Mouse (Mus musculus): Measurements from ENCODE around the gene Ly6g5c. TPM values are rescaled to one million over a fixed set of nuclear protein-coding genes. Genes with fewer than 3 reads are reported as not detected.

Ly6g5c gene
- polyA plus RNA-seq, 1 experiment from 2014 or later: not detected

DNA sequence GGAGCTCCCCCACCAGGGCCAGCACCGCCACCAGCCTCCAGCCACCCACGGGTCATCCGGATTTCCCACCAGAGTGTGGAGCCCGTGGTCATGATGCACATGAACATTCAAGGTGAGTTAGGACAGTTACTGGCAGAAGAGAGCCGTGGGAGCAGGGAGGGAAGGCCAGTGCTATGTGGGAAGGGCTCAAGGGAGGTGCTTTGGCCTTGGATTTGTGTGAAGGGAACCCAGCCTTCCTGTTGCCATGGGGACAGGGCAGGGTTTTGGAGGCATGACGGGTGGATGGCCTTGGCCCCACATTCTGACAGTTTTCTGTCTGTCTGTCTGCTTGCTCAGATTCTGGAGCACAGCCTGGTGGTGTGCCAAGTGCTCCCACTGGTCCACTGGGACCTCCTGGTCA lies 33.9 kb downstream of the Ly6g5c start:
- DNase-seq (ENCODE audit: low spot score, missing footprints): no peak
- Histone ChIP-seq H3K9me3 (ENCODE audit: control insufficient read depth, low read length) (no peaks in the 10 kb centered on the region; the same call in 1 of the 2 replicates), H3K4me1 (ENCODE audit: control insufficient read depth, insufficient read depth, low read length) (peaks cover 4% of the 10 kb centered on the region), H3K4me2 (no peak overlapping the region), H3K4me3 (ENCODE audit: low read depth, low read length) (no peak overlapping the region), H3K9ac (ENCODE audit: low read length) (no peak overlapping the region), H3K27me3 (ENCODE audit: control insufficient read depth, insufficient read depth, low read length) (no peaks in the 10 kb centered on the region; the same call in 1 of the 2 replicates), H3K36me3 (ENCODE audit: control insufficient read depth, insufficient read depth, low read length) (peaks cover 64% of the 10 kb centered on the region), H3K27ac (ENCODE audit: low read depth, low read length) (no peak overlapping the region)
- 93% methylated on average over 6 of the region's 6 CpGs for WGBS
- ATAC-seq (ENCODE audit: low FRiP score): no peak

DNA sequence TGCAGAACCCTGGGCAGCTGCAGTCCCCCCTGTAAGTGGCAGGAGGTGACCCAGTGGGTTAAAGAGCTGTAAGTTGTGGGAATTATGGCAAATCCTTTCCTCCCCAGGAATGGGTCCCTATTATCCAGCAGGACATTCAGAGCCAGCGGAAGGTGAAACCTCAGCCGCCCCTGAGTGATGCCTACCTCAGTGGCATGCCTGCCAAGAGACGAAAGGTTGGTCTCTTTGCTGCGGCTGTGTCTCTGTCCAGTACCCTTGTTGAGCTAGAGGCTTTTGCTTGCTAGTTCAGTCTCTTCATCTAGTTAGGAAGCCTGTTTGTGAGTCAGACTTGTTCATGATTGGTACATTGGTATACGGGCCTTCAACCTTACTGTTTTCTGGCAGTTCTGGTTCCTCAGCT lies 38.1 kb downstream of the Ly6g5c start:
- no peak overlapping the region for H3K27ac ChIP-seq (ENCODE audit: low read depth, low read length)
- H3K36me3 ChIP-seq (ENCODE audit: control insufficient read depth, insufficient read depth, low read length): peaks cover 66% of the 10 kb centered on the region
- no peak for ATAC-seq (ENCODE audit: low FRiP score)
- no peak overlapping the region for H3K4me3 ChIP-seq (ENCODE audit: low read depth, low read length)
- 87% methylated on average over 5 of the region's 5 CpGs for WGBS
- H3K9ac ChIP-seq (ENCODE audit: low read length): no peak overlapping the region
- DNase-seq (ENCODE audit: low spot score, missing footprints): no peak
- no peaks in the 10 kb centered on the region for H3K4me1 ChIP-seq (ENCODE audit: control insufficient read depth, insufficient read depth, low read length)
- no peaks in the 10 kb centered on the region; the same call in 1 of the 2 replicates for H3K27me3 ChIP-seq (ENCODE audit: control insufficient read depth, insufficient read depth, low read length)
- H3K4me2 ChIP-seq: no peak overlapping the region
- H3K9me3 ChIP-seq (ENCODE audit: control insufficient read depth, low read length): no peaks in the 10 kb centered on the region; the same call in 1 of the 2 replicates

DNA sequence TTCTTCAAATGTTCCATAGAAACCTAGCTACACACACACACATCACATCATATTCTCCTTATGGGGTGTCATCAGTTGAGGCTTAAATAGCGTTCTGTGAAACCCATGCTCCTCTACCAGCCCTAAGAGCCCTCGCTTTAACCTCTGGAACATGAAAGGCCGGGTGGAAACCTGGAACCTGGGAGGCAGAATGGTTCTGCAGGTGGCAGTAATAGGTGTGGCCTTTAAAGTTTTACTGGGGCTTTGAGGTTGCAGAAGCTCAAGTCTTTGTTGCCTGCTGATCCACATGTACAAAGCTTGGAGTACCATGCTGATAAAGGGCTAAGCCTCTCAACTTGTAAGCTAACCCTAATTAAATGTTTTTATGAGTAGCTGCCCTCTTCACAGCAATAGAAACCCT lies 39.3 kb downstream of the Ly6g5c start:
- no peaks in the 10 kb centered on the region; the same call in 1 of the 2 replicates for H3K27me3 ChIP-seq (ENCODE audit: control insufficient read depth, insufficient read depth, low read length)
- peaks cover 66% of the 10 kb centered on the region for H3K36me3 ChIP-seq (ENCODE audit: control insufficient read depth, insufficient read depth, low read length)
- ATAC-seq (ENCODE audit: low FRiP score) (no peak), DNase-seq (ENCODE audit: low spot score, missing footprints) (peak; percentile 90)
- no peaks in the 10 kb centered on the region for H3K4me1 ChIP-seq (ENCODE audit: control insufficient read depth, insufficient read depth, low read length)
- no peaks in the 10 kb centered on the region; the same call in 1 of the 2 replicates for H3K9me3 ChIP-seq (ENCODE audit: control insufficient read depth, low read length)
- no peak overlapping the region for H3K9ac ChIP-seq (ENCODE audit: low read length)
- WGBS: 61% methylated on average over 3 of the region's 3 CpGs
- no peak overlapping the region for H3K4me3 ChIP-seq (ENCODE audit: low read depth, low read length)
- H3K27ac ChIP-seq (ENCODE audit: low read depth, low read length): no peak overlapping the region; the same call in 1 of the 2 replicates
- no peak overlapping the region for H3K4me2 ChIP-seq

DNA sequence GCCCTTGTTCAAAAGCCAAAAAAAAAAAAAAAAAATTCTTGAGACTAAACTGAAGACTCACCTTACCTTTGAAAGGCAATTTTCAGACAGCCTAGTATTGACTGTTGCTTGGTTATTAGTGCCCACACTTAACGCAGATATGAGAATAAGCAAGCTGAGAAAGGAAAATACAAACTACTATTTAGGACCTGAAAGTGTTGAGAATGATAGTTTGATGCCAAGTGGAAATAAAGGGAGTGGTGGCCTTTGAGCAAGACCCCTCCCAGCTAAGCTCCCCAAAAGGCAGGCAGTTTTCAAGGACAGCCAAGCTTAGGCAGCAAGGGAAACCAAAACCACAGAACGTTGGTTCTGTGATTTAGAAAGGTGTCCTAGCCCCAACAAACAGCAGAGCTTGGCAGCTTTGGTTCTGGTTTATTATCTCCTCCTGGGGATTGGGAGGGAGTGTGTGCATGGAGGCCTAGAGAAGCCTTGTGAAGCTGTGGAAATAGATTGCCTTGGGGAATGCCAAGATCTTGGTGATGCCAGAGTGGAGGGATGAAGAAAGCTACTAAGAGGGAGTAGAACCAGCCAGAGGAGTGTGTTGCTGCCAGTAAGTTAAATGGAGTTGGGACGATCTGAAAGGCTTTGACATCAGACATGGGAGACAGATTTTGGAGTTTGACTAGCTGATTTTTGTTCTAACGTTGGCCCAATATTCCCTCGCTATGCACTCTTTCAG lies 40.0 kb downstream of the Ly6g5c start:
- Histone ChIP-seq H3K36me3 (ENCODE audit: control insufficient read depth, insufficient read depth, low read length) (peaks cover 66% of the 10 kb centered on the region), H3K9me3 (ENCODE audit: control insufficient read depth, low read length) (no peaks in the 10 kb centered on the region; the same call in 1 of the 2 replicates), H3K4me3 (ENCODE audit: low read depth, low read length) (no peak overlapping the region), H3K9ac (ENCODE audit: low read length) (no peak overlapping the region), H3K27ac (ENCODE audit: low read depth, low read length) (no peak overlapping the region), H3K27me3 (ENCODE audit: control insufficient read depth, insufficient read depth, low read length) (no peaks in the 10 kb centered on the region; the same call in 1 of the 2 replicates), H3K4me1 (ENCODE audit: control insufficient read depth, insufficient read depth, low read length) (no peaks in the 10 kb centered on the region), H3K4me2 (no peak overlapping the region)
- WGBS: 72% methylated on average over 5 of the region's 5 CpGs
- DNase-seq (ENCODE audit: low spot score, missing footprints): no peak
- 0 out of 2 replicates have a peak, but pooled peaks have one; percentile 16 for ATAC-seq (ENCODE audit: low FRiP score)

DNA sequence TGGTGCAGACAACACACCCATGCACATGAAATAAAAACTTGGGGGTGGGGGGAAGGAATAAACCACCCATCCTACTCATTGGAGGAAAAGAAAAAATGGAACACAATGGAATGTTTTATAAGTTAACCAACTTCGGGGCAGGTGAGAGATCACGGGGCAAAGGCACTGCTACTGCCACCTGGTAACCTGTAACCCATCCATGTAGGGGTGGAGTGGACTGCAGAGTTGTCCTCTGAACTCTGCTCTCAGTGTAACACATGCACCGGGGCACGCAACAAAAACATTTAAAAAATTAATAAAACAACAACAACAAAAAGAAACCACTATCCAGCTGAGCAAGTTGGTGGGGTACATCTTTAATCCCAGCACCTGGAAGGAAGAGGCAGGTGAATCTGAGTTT lies 44.0 kb downstream of the Ly6g5c start:
- no peak for ATAC-seq (ENCODE audit: low FRiP score)
- Histone ChIP-seq H3K4me3 (ENCODE audit: low read depth, low read length) (no peak overlapping the region), H3K27ac (ENCODE audit: low read depth, low read length) (no peak overlapping the region), H3K27me3 (ENCODE audit: control insufficient read depth, insufficient read depth, low read length) (no peaks in the 10 kb centered on the region), H3K36me3 (ENCODE audit: control insufficient read depth, insufficient read depth, low read length) (peaks cover 67% of the 10 kb centered on the region), H3K4me1 (ENCODE audit: control insufficient read depth, insufficient read depth, low read length) (no peaks in the 10 kb centered on the region), H3K9me3 (ENCODE audit: control insufficient read depth, low read length) (no peaks in the 10 kb centered on the region), H3K4me2 (no peak overlapping the region), H3K9ac (ENCODE audit: low read length) (no peak overlapping the region)
- DNase-seq (ENCODE audit: low spot score, missing footprints): no peak
- 96% methylated on average over 4 of the region's 4 CpGs for WGBS

DNA sequence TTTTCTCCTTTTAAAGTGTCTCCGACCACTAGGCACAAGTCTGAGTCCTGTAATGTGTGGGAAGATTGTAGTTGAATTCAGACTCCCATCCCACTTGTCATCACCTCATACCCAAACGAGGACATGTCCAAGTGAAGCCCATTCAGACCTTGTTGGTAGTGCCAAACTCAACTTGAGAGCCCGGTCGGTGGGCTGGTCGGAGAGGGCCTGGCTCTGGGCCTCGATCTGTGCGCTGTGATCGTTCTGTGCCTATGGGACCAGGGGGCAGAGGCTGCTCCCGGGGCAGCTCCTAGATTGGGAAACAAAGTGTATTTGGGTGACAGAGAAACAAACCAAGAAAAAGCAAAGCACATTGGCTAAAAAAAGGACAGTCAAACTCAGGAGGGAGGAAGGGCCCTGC lies 45.0 kb downstream of the Ly6g5c start:
- Histone ChIP-seq H3K27ac (ENCODE audit: low read depth, low read length) (no peak overlapping the region), H3K36me3 (ENCODE audit: control insufficient read depth, insufficient read depth, low read length) (peaks cover 76% of the 10 kb centered on the region), H3K4me2 (no peak overlapping the region), H3K9ac (ENCODE audit: low read length) (no peak overlapping the region), H3K27me3 (ENCODE audit: control insufficient read depth, insufficient read depth, low read length) (no peaks in the 10 kb centered on the region), H3K4me1 (ENCODE audit: control insufficient read depth, insufficient read depth, low read length) (no peaks in the 10 kb centered on the region), H3K9me3 (ENCODE audit: control insufficient read depth, low read length) (no peaks in the 10 kb centered on the region), H3K4me3 (ENCODE audit: low read depth, low read length) (no peak overlapping the region)
- 94% methylated on average over 9 of the region's 9 CpGs for WGBS
- no peak for ATAC-seq (ENCODE audit: low FRiP score)
- DNase-seq (ENCODE audit: low spot score, missing footprints): no peak

DNA sequence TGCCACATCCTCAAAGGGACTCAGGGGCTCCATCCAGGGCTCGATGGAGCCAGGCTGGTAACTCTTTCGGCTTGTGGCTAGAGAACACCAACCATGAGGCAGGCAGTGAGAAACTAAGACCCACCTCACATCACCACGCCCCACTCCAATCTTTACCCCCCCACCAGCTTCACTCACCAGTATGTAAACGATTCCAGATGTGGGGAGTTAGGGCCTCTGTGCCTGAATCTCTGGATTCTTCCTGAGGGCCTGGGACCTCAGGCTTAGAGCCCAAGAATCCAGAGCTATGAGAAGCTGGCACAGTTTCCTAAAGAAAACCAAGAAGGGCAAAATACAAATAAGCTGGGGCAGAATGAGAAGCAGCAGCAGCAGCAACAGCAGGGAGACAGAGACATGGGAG lies 45.9 kb downstream of the Ly6g5c start:
- no peaks in the 10 kb centered on the region for H3K27me3 ChIP-seq (ENCODE audit: control insufficient read depth, insufficient read depth, low read length)
- H3K36me3 ChIP-seq (ENCODE audit: control insufficient read depth, insufficient read depth, low read length): peaks cover 84% of the 10 kb centered on the region
- DNase-seq (ENCODE audit: low spot score, missing footprints) (no peak), ATAC-seq (ENCODE audit: low FRiP score) (no peak)
- H3K27ac ChIP-seq (ENCODE audit: low read depth, low read length): no peak overlapping the region
- WGBS: 92% methylated on average over 4 of the region's 4 CpGs
- H3K9ac ChIP-seq (ENCODE audit: low read length): no peak overlapping the region
- H3K4me2 ChIP-seq: no peak overlapping the region
- no peaks in the 10 kb centered on the region for H3K9me3 ChIP-seq (ENCODE audit: control insufficient read depth, low read length)
- H3K4me3 ChIP-seq (ENCODE audit: low read depth, low read length): no peak overlapping the region
- H3K4me1 ChIP-seq (ENCODE audit: control insufficient read depth, insufficient read depth, low read length): no peaks in the 10 kb centered on the region

DNA sequence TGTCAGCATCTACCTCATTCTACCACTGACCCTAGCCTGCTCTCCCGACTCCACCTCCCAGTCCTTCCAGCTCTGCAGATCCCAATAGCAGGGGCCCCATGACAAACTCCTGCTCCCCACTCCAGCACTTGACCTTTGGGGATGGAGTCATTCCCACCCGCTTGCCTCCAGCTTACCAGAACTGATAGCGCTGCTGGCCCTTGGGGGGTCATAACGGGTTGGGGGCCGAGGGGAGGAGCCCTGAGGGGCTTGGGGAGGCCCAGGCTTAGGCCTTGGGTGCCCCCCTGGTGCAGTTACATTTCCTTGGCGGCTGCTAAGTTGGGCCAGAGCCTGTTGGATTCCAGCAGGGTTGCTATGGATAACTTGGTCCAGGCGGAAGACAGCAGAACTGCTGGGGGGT lies 46.5 kb downstream of the Ly6g5c start:
- DNase-seq (ENCODE audit: low spot score, missing footprints): no peak
- Histone ChIP-seq H3K4me1 (ENCODE audit: control insufficient read depth, insufficient read depth, low read length) (no peaks in the 10 kb centered on the region), H3K4me3 (ENCODE audit: low read depth, low read length) (no peak overlapping the region), H3K4me2 (no peak overlapping the region), H3K27me3 (ENCODE audit: control insufficient read depth, insufficient read depth, low read length) (no peaks in the 10 kb centered on the region), H3K27ac (ENCODE audit: low read depth, low read length) (no peak overlapping the region), H3K9me3 (ENCODE audit: control insufficient read depth, low read length) (no peaks in the 10 kb centered on the region), H3K36me3 (ENCODE audit: control insufficient read depth, insufficient read depth, low read length) (peaks cover 83% of the 10 kb centered on the region), H3K9ac (ENCODE audit: low read length) (no peak overlapping the region)
- no peak for ATAC-seq (ENCODE audit: low FRiP score)
- WGBS: 75% methylated on average over 7 of the region's 7 CpGs

DNA sequence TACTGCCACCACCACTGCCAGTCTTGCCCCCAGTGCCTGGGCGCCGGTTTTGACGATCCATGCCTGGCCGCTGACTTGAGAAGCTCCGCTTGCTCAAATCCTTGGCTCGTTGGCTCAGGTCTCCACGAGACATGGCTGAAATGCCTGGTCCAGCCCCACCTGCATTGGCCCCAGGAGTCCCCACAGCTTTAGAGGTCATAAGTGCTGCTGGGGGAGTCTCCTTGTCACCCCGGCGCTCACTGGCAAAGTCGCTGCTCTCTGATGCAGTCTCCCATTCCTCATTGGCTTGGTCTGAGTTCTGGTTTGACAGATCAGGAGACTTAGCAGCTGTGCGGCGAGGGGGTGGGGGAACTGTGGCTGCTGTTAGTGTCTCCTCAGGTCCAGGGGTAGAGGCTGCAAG lies 47.4 kb downstream of the Ly6g5c start:
- H3K9me3 ChIP-seq (ENCODE audit: control insufficient read depth, low read length): no peaks in the 10 kb centered on the region
- H3K4me2 ChIP-seq: no peak overlapping the region
- H3K27me3 ChIP-seq (ENCODE audit: control insufficient read depth, insufficient read depth, low read length): no peaks in the 10 kb centered on the region
- peaks cover 83% of the 10 kb centered on the region for H3K36me3 ChIP-seq (ENCODE audit: control insufficient read depth, insufficient read depth, low read length)
- H3K4me3 ChIP-seq (ENCODE audit: low read depth, low read length): no peak overlapping the region
- H3K9ac ChIP-seq (ENCODE audit: low read length): no peak overlapping the region
- no peaks in the 10 kb centered on the region for H3K4me1 ChIP-seq (ENCODE audit: control insufficient read depth, insufficient read depth, low read length)
- no peak for DNase-seq (ENCODE audit: low spot score, missing footprints)
- no peak for ATAC-seq (ENCODE audit: low FRiP score)
- WGBS: 96% methylated on average over 12 of the region's 12 CpGs
- H3K27ac ChIP-seq (ENCODE audit: low read depth, low read length): no peak overlapping the region

Data from midbrain, embryonic 11.5 days (tissue).